Mouse (Mus musculus) embryonic fibroblast, embryonic 13.5 days (primary cell): ENCODE measurements around the gene Acr. TPM values are rescaled to one million over a fixed set of nuclear protein-coding genes. Genes with fewer than 3 reads are reported as not detected.

ENCODE experiments used
- H3K27ac ChIP-seq: 2 replicates; pipeline ENCODE4 v1.5.1; 2012; ENCODE audit warnings: low read length, control low read depth, inconsistent platforms; ENCODE audit not compliant: insufficient read depth
- H3K4me1 ChIP-seq: 2 replicates; pipeline ENCODE4 v1.6.1; 2011; ENCODE audit warnings: low read length; ENCODE audit not compliant: control insufficient read depth, insufficient read depth
- H3K4me3 ChIP-seq: 2 replicates; pipeline ENCODE4 v1.5.1; 2011; ENCODE audit warnings: mild to moderate bottlenecking, control low read depth, low read length; ENCODE audit not compliant: insufficient read depth
- CTCF ChIP-seq: IDR thresholded peaks from 2 replicates; pipeline ENCODE4 v1.5.1; 2011; ENCODE audit warnings: mild to moderate bottlenecking, control low read depth, low read length, moderate library complexity, borderline replicate concordance; ENCODE audit not compliant: insufficient read depth
- POLR2A ChIP-seq: IDR thresholded peaks from 2 replicates; pipeline ENCODE4 v1.6.1; 2011; ENCODE audit warnings: low read depth, mild to moderate bottlenecking, control low read depth, low read length, moderate library complexity
- polyA plus RNA-seq: library from polyadenylated mRNA; stranded (reverse); fragments of >200 nt; gene quantifications from 2 replicates; pipeline ENCODE4 v1.2.4, GENCODE M21; 2011; ENCODE audit warnings: low read depth; ENCODE audit not compliant: missing spikeins, insufficient read length

The Acr gene
- not detected in 2 replicates for polyA plus RNA-seq

DNA sequence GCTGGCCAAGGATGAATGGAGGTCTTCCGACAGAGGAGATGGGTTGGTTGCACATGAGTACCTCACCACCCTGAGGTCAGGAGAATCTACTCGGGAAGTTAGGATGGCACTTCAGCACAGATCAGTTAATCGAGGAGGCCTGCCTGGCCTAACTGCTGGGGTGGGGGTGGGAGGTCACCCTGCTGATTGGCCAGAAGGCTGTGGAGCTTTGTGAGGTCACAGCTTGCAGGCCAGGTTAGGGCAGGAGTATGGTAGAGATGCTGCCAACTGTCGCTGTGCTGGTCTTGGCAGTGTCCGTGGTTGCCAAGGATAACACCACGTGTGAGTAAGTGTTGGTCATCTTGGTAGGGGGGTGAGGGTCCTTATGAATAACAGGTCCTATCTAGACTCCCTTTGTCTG is at the start of gene Acr:
Acr (plus strand) TSS at position 213 of the 400 bp plus-strand sequence.
- TF ChIP-seq CTCF (no peak), POLR2A (no peak)
- no peak within 1 kb of the TSS for H3K27ac ChIP-seq
- H3K4me3 ChIP-seq, result no peak within 1 kb of the TSS
- no peaks in the 10 kb centered on the region for H3K4me1 ChIP-seq

- TF ChIP-seq POLR2A (no peak), CTCF (no peak)
- Histone ChIP-seq H3K4me1 (no peaks in the 10 kb centered on the region), H3K27ac (no peak overlapping the region), H3K4me3 (no peak overlapping the region)
Measured at GRCm38 (mm10) chr15:89521951-89522350, 46.2 kb upstream of the Acr start.

- no peak overlapping the region for H3K4me3 ChIP-seq
- no peaks in the 10 kb centered on the region for H3K4me1 ChIP-seq
- no peak for TF ChIP-seq CTCF
- TF ChIP-seq POLR2A, result no peak
- no peak overlapping the region for H3K27ac ChIP-seq
Measured at GRCm38 (mm10) chr15:89522566-89523282, 45.4 kb upstream of the Acr start.

- Histone ChIP-seq H3K4me1 (no peaks in the 10 kb centered on the region), H3K27ac (no peak overlapping the region), H3K4me3 (peak overlapping the region; percentile 24)
- TF ChIP-seq POLR2A (no peak), CTCF (no peak)
Measured at GRCm38 (mm10) chr15:89523283-89523832, 44.8 kb upstream of the Acr start.

DNA sequence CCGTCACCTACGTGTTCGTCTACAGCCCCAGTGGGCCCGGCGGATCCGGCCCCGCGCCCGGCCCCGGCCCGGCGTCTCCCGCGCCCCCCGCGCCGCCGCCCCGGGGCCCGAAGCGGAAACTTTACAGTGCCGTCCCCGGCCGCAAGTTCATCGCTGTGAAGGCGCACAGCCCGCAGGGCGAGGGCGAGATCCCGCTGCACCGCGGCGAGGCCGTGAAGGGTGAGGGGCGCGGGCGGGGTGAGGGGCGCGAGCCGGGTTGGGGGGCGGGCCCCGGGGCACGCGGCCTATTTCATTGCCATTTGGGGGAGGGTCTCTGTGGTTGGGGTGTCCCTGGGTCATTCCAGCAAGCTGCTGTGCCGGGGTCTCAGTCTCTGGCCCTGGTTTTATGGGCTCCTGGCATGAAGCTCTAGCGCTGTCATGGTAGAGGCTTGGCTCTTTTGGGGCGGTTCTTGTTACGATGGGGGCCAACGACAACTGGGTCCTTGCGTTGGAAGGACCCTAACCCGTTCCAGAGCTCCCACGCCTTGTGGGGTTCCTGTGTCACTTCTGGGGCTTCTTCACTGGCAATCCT is 44.0 kb upstream of the Acr start:
- no peak for TF ChIP-seq POLR2A
- TF ChIP-seq CTCF, result no peak
- H3K4me3 ChIP-seq, result no peak overlapping the region
- no peak overlapping the region for H3K27ac ChIP-seq
- H3K4me1 ChIP-seq, result no peaks in the 10 kb centered on the region

- no peaks in the 10 kb centered on the region for H3K4me1 ChIP-seq
- no peak overlapping the region for H3K4me3 ChIP-seq
- no peak for TF ChIP-seq POLR2A
- TF ChIP-seq CTCF, result no peak
- H3K27ac ChIP-seq, result no peak overlapping the region
Measured at GRCm38 (mm10) chr15:89524611-89525415, 43.3 kb upstream of the Acr start.

DNA sequence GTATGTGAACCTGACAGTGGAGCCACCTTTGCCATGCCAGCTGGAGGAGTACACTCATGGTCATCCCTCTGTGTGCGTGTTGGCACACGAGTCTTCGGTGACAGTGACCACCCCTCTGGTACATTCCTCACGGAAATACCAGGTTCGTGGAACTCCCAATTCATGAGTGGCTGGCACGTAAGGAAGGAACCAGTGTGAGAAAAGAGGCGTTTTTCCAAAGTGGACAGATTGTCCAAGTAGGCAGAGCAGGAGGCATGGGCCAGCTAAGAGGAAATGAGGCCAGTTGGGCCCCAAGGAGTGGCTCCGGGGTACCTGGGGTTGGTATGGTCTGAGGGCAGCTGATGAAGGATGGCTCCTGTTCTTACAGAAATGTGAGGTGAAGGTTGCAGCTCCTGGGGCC is 42.7 kb upstream of the Acr start:
- no peak for TF ChIP-seq CTCF
- no peak for TF ChIP-seq POLR2A
- H3K4me3 ChIP-seq, result no peak overlapping the region
- no peaks in the 10 kb centered on the region for H3K4me1 ChIP-seq
- H3K27ac ChIP-seq, result no peak overlapping the region

- Histone ChIP-seq H3K27ac (no peak overlapping the region), H3K4me1 (no peaks in the 10 kb centered on the region)
- TF ChIP-seq CTCF (no peak), POLR2A (no peak)
Measured at GRCm38 (mm10) chr15:89525896-89526295, 42.2 kb upstream of the Acr start.

DNA sequence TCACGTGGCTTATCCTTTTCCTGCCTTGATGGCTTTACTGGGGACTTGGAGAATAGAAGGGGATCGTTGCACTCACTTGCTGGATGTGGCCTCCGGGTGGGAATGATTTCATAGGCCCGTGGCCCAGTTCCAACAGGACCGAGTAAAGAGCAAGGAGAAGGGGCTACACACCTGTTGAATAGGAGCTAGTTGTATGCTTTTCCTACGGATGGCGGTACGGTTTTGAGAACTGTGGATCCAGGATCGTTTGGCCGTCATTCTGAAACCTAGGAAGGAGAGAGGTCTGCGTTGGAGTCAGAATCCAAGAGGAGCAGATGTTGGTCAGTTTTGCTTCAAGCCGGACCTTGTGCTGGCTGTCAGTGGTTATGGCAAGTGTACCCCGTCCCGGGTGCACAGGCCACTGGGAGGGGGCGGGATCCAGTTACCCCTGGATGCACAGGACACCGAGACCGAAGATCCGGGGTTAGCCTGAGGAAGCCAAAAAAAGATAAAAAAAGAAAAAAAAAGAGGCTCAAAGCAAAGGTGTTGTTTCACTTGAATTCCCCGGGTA is 41.3 kb upstream of the Acr start:
- no peak overlapping the region for H3K4me3 ChIP-seq
- H3K27ac ChIP-seq, result no peak overlapping the region
- H3K4me1 ChIP-seq, result no peaks in the 10 kb centered on the region
- TF ChIP-seq POLR2A, result no peak
- TF ChIP-seq CTCF, result no peak

More at GRCm38 (mm10) chr15:89525896-89526295, 42.2 kb upstream of the Acr start:
- H3K4me3 ChIP-seq, result no peak overlapping the region
